10 mouse cellular contexts compared by ENCODE assay signal in the genomic region with DNA sequence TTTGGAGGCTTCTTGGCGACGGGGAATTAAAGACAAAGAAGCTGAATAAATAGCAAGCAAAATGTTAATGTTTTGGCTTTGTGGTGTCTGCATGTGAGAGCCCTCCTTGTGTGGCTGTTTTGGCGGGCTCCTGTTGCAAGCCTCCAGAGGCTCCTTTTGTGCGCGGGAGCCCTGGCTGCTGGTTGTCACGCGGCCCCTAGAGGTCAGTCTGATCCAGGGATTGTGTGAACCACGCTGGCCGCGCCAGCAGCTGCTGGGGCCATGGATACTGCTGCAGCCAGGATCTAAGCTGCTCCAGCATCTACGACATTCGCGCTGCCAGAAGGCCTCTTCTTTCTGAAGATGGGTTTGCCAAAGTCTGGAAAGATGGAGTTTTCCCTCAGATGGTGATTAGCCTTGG.
DNase-seq lines count a peak whose midpoint lies in the region; ATAC-seq and TF ChIP-seq lines count a peak whose summit lies in the region.
"Had no signal": no experiment of that assay in that cellular context is flagged by ENCODE, and none has a peak within 500 bp of the region (broad histone marks: within the 10 kb centered on the region; RNA-seq: fewer than 3 reads in every experiment).

No protein-coding gene starts in this region.

- peak; percentile 13 to 40 for DNase-seq in heart, adult 18-20 months
- DNase-seq in heart, embryonic 10.5 days (ENCODE audit: low spot score): no peak
- peak; percentile 26 for DNase-seq in ES-E14 (ENCODE audit: low read depth, low spot score)
- peak; percentile 63 for DNase-seq in embryonic facial prominence, embryonic 11.5 days (ENCODE audit: low spot score)
- peak; percentile 42 for DNase-seq in heart, postnatal 4 days
- no peak for DNase-seq in liver, postnatal 0 days
- no peak for DNase-seq in thymus, postnatal 4 days

- no peak for ATAC-seq in embryonic facial prominence, embryonic 11.5 days (replicated peaks; ENCODE audit: insufficient number of reproducible peaks, low FRiP score, low TSS enrichment, low read depth)
- no peak for ATAC-seq in liver, postnatal 0 days
- ATAC-seq in megakaryocyte, adult 5-6 weeks (ENCODE audit: poor library complexity, severe bottlenecking): no peak

- no peak overlapping the region for H3K27ac ChIP-seq in heart, embryonic 10.5 days
- H3K27ac ChIP-seq in ES-E14 (ENCODE audit: insufficient read depth, low read depth, low read length, poor library complexity, severe bottlenecking): no peak overlapping the region
- no peak overlapping the region for H3K27ac ChIP-seq in embryonic facial prominence, embryonic 11.5 days (replicated peaks; ENCODE audit: low read depth, low read length)
- H3K27ac ChIP-seq in liver, postnatal 0 days (ENCODE audit: low read depth): no peak overlapping the region
- H3K27ac ChIP-seq: limb, embryonic 12.5 days had no signal

- H3K9ac ChIP-seq in ES-E14 (ENCODE audit: insufficient read depth, low read depth, low read length, poor library complexity, severe bottlenecking): no peak overlapping the region
- H3K9ac ChIP-seq in embryonic facial prominence, embryonic 11.5 days (replicated peaks; ENCODE audit: low read length): no peak overlapping the region
- H3K9ac ChIP-seq in liver, postnatal 0 days (replicated peaks): no peak overlapping the region
- H3K9ac ChIP-seq: limb, embryonic 12.5 days had no signal

- H3K9me3 ChIP-seq in heart, embryonic 10.5 days: peaks cover 3% of the 10 kb centered on the region
- no peaks in the 10 kb centered on the region for H3K9me3 ChIP-seq in ES-E14 (ENCODE audit: control insufficient read depth, insufficient read depth, low read depth, low read length)
- no peaks in the 10 kb centered on the region for H3K9me3 ChIP-seq in embryonic facial prominence, embryonic 11.5 days (replicated peaks; ENCODE audit: control insufficient read depth, low read length)
- no peaks in the 10 kb centered on the region for H3K9me3 ChIP-seq in liver, postnatal 0 days (ENCODE audit: low read length)
- H3K9me3 ChIP-seq: limb, embryonic 12.5 days had no signal

- peak; percentile 18; the same call in 1 of the 2 replicates for TF ChIP-seq CTCF in liver, postnatal 0 days (IDR thresholded peaks at IDR 0.05; ENCODE audit: low read depth)

- no peak for TF ChIP-seq EP300 in liver, postnatal 0 days (IDR thresholded peaks at IDR 0.05; ENCODE audit: low read depth)

- H3K4me2 ChIP-seq in embryonic facial prominence, embryonic 11.5 days (ENCODE audit: low read depth, low read length): no peak overlapping the region
- no peak overlapping the region for H3K4me2 ChIP-seq in liver, postnatal 0 days (ENCODE audit: low read depth, low read length)
- H3K4me2 ChIP-seq: limb, embryonic 12.5 days had no signal

- peaks cover 5% of the 10 kb centered on the region; the same call in 1 of the 2 replicates for H3K27me3 ChIP-seq in heart, embryonic 10.5 days (ENCODE audit: insufficient read depth, poor library complexity, severe bottlenecking)
- no peaks in the 10 kb centered on the region for H3K27me3 ChIP-seq in embryonic facial prominence, embryonic 11.5 days (ENCODE audit: control insufficient read depth, insufficient read depth, low read length)
- H3K27me3 ChIP-seq in liver, postnatal 0 days (ENCODE audit: insufficient read depth, low read length): no peaks in the 10 kb centered on the region
- H3K27me3 ChIP-seq: limb, embryonic 12.5 days had no signal

- H3K4me3 ChIP-seq in heart, embryonic 10.5 days: no peak overlapping the region
- no peak overlapping the region for H3K4me3 ChIP-seq in ES-E14 (ENCODE audit: insufficient read depth in 1 of 2, low read depth in 1 of 2, low read length in 2 of 2, poor library complexity in 1 of 2, severe bottlenecking in 1 of 2)
- no peak overlapping the region for H3K4me3 ChIP-seq in embryonic facial prominence, embryonic 11.5 days (ENCODE audit: low read depth, low read length)
- H3K4me3 ChIP-seq in liver, postnatal 0 days (ENCODE audit: low read depth, low read length): no peak overlapping the region
- H3K4me3 ChIP-seq: erythroblast, embryonic 14.5 days; limb, embryonic 12.5 days had no signal

- WGBS in heart, embryonic 10.5 days: 30% methylated on average over 13 of the region's 13 CpGs
- 45% methylated on average over 13 of the region's 13 CpGs for WGBS in embryonic facial prominence, embryonic 11.5 days
- 41% methylated on average over 13 of the region's 13 CpGs for WGBS in liver, postnatal 0 days (ENCODE audit: insufficient replicate concordance)

- no peaks in the 10 kb centered on the region for H3K36me3 ChIP-seq in heart, embryonic 10.5 days
- H3K36me3 ChIP-seq in ES-E14 (ENCODE audit: control insufficient read depth, insufficient read depth, low read length, poor library complexity, severe bottlenecking): no peaks in the 10 kb centered on the region
- H3K36me3 ChIP-seq in embryonic facial prominence, embryonic 11.5 days (replicated peaks; ENCODE audit: control insufficient read depth, insufficient read depth, low read depth, low read length): no peaks in the 10 kb centered on the region
- H3K36me3 ChIP-seq in liver, postnatal 0 days (replicated peaks; ENCODE audit: insufficient read depth, low read length): no peaks in the 10 kb centered on the region
- H3K36me3 ChIP-seq: limb, embryonic 12.5 days had no signal

- in situ Hi-C loops in ES-E14 (cut with MboI; ENCODE audit: low sequenced_read_pairs in 2 of 2, unreplicated experiment in 2 of 2): loop anchor here in 1 of 2 experiments (25.0 kb wide), 1 partner anchor 386 kb away; no protein-coding TSS in a partner anchor

- H3K4me1 ChIP-seq in heart, embryonic 10.5 days: no peaks in the 10 kb centered on the region
- H3K4me1 ChIP-seq in ES-E14 (ENCODE audit: control insufficient read depth in 2 of 2, insufficient read depth in 2 of 2, low read length in 2 of 2, poor library complexity in 1 of 2): no peaks in the 10 kb centered on the region
- no peaks in the 10 kb centered on the region for H3K4me1 ChIP-seq in embryonic facial prominence, embryonic 11.5 days (ENCODE audit: control insufficient read depth, insufficient read depth, low read length)
- H3K4me1 ChIP-seq in liver, postnatal 0 days (ENCODE audit: insufficient read depth): no peaks in the 10 kb centered on the region
- H3K4me1 ChIP-seq: limb, embryonic 12.5 days had no signal

TF ChIP-seq in ES-E14, 5 proteins besides CTCF, POLR2A, EP300 and RAD21:
- no peak for TF ChIP-seq MAFK (IDR thresholded peaks at IDR 0.05; ENCODE audit: insufficient read depth, low read depth, low read length)
- TF ChIP-seq ZC3H11A (IDR thresholded peaks at IDR 0.05; ENCODE audit: borderline replicate concordance, low read depth, low read length): no peak
- no peak for TF ChIP-seq ZNF384 (IDR thresholded peaks at IDR 0.05; ENCODE audit: low read depth, low read length)
- TF ChIP-seq HCFC1 (IDR thresholded peaks at IDR 0.05; ENCODE audit: borderline replicate concordance, insufficient read depth, low read length): no peak
- no peak for TF ChIP-seq CHD2 (IDR thresholded peaks at IDR 0.05; ENCODE audit: low read depth, low read length)

Comparison
In these comparisons a context has a peak if more than half of its experiments do, and no peak if none do; other contexts are left out.
1. DNase-seq: peak in heart, adult 18-20 months (2 of 2), ES-E14 (single experiment), embryonic facial prominence, embryonic 11.5 days (single experiment) and heart, postnatal 4 days (single experiment); none in heart, embryonic 10.5 days (single experiment), liver, postnatal 0 days (single experiment) and thymus, postnatal 4 days (single experiment).